Mouse (Mus musculus): ENCODE measurements around the gene Pdss2. TPM values are rescaled to one million over a fixed set of nuclear protein-coding genes. Genes with fewer than 3 reads are reported as not detected.

Pdss2 gene
- total RNA-seq, 2 experiments from 2014 or later = 17.6 to 17.8 TPM

DNA sequence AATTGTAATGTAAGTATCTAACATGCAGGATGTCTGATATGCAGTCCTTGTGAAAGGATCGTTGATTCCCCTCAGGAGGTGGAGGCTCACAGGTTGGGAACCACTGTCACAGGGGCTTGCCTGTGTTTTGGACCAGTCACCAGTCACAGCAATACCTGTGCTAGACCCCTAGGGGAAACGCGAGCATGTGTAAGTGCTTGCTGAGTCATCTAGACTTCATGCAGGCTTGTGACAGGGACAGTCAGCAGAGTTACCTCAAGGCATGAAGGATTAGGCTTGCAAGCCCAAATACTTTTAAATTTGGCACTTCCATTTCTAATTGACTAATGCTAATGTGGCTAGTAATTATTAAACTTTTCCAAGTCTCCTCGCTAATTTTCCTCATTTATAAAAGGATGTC, 71.2 kb downstream of the Pdss2 start:
- Histone ChIP-seq H3K27ac (no peak overlapping the region), H3K4me3 (no peak overlapping the region)
- peak; percentile 28 for TF ChIP-seq CTCF (conservative IDR thresholded peaks at IDR 0.05)
- no peak for DNase-seq (ENCODE audit: low spot score in 2 of 2)

- TF ChIP-seq CTCF (conservative IDR thresholded peaks at IDR 0.05) = no peak
- H3K27ac ChIP-seq = no peak overlapping the region
- H3K4me3 ChIP-seq = no peak overlapping the region
- DNase-seq (ENCODE audit: low spot score in 2 of 2) = no peak
These were observed 73.0 kb downstream of the Pdss2 start for GRCm38 (mm10) chr10:43294331-43294730.

DNA sequence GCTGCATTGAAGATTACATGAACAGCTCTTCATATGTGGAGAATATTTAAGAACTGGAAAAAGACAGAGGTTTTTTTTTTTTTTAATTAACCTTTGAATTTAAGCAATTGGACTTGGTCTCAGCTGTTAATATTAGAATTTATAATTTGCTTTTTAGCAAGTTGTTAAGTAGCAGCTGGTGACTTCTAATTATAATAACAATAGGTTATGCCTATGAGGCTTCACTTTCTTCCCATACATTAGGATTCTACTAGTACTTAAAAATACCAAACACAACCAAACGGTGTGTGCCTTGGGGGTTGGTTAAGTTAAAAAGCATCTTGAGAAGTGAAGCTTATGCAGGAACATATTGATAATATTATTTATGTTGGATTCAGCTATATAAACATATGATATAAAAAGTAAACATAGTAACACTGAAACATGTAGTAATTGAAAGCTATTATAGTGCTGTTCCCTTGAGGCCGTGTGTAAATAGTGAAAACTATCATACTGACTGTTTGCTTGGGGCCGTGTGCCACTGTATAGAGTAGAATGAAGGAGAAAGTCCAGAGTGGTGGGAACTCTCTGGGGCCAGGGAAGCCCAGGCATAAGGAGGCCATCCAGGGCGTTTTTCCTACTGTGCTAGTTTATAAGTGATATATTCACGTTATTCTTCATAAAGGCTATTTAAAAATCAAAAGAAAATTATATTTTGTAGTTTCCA, 87.0 kb downstream of the Pdss2 start:
- TF ChIP-seq CTCF (conservative IDR thresholded peaks at IDR 0.05) = no peak
- no peak for DNase-seq (ENCODE audit: low spot score in 2 of 2)
- Histone ChIP-seq H3K27ac (no peak overlapping the region), H3K4me3 (no peak overlapping the region)

- Histone ChIP-seq H3K27ac (no peak overlapping the region; the same call in 1 of the 2 replicates), H3K4me3 (no peak overlapping the region)
- DNase-seq (ENCODE audit: low spot score in 2 of 2) = no peak
- TF ChIP-seq CTCF (conservative IDR thresholded peaks at IDR 0.05) = no peak
These were observed 89.6 kb downstream of the Pdss2 start for GRCm38 (mm10) chr10:43310781-43311392.

DNA sequence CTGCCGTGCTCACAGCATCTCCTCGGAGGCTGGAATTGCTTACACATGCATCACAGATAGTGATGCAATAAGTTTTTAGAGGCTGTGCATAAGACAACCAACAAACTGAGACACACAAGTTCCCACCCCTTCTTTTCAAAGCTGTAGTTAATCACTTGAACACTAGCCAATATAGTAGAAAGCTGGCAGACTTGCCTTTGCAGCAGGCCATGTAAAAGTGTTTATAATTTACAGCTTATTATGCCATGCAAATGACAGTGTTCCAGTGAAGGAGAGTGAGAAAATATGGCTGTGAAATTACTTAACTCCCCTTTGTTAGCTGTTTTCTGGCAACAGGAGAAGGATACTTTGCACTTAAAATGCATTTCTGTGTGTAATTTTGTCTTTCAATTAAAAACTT, 90.9 kb downstream of the Pdss2 start:
- DNase-seq (ENCODE audit: low spot score in 2 of 2) = peak in 1 of 2 experiments; percentile 19
- no peak for TF ChIP-seq CTCF (conservative IDR thresholded peaks at IDR 0.05)
- Histone ChIP-seq H3K27ac (no peak overlapping the region; the same call in 1 of the 2 replicates), H3K4me3 (no peak overlapping the region)

GRCm38 (mm10) chr10:43312658-43313417, 91.6 kb downstream of the Pdss2 start:
- H3K27ac ChIP-seq = no peak overlapping the region; the same call in 1 of the 2 replicates
- H3K4me3 ChIP-seq = no peak overlapping the region
- no peak for TF ChIP-seq CTCF (conservative IDR thresholded peaks at IDR 0.05)
- no peak for DNase-seq (ENCODE audit: low spot score in 2 of 2)

GRCm38 (mm10) chr10:43315228-43315627, 93.9 kb downstream of the Pdss2 start:
- H3K4me3 ChIP-seq = no peak overlapping the region
- H3K27ac ChIP-seq = no peak overlapping the region
- DNase-seq (ENCODE audit: low spot score in 2 of 2) = no peak
- peak; percentile 51 for TF ChIP-seq CTCF (conservative IDR thresholded peaks at IDR 0.05)

DNA sequence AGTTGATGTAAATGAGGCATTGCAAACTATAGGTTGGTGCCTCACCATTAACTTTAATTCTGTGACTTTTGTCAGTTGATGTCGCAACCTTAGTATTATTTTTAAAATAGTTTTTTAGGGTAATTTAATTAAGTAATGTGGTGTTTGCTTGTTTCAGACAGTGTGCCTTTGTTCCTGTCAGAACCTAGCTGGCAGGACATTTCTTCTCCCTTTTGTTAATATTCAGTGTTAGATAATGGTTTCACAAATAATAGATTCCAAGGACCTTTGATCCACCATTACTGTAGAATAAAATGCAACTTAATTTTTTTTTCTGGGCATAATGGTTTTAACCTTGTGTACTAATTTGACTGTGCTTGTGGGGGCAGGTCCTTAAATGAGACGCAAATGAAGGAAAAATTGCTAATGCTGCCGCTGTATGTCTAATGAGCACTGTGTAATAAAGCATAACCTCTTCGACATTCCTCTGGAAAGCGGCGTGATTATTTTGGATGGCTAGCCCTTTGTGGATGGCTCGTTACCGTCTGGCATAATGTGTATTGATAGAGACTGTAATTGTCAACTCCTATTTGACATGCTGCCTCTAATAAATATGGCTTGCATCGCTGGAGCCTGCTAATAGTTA, 96.2 kb downstream of the Pdss2 start:
- TF ChIP-seq CTCF (conservative IDR thresholded peaks at IDR 0.05) = no peak
- Histone ChIP-seq H3K4me3 (no peak overlapping the region), H3K27ac (no peak overlapping the region; the same call in 1 of the 2 replicates)
- no peak for DNase-seq (ENCODE audit: low spot score in 2 of 2)

- no peak for TF ChIP-seq CTCF (conservative IDR thresholded peaks at IDR 0.05)
- H3K4me3 ChIP-seq = no peak overlapping the region
- DNase-seq (ENCODE audit: low spot score in 2 of 2) = no peak
These were observed 99.7 kb downstream of the Pdss2 start for GRCm38 (mm10) chr10:43321019-43321418.

GRCm38 (mm10) chr10:43322446-43323178, 101.3 kb downstream of the Pdss2 start:
- no peak for TF ChIP-seq CTCF (conservative IDR thresholded peaks at IDR 0.05)
- peak; percentile 22 to 27 for DNase-seq (ENCODE audit: low spot score in 2 of 2)
- peak overlapping the region; percentile 80 for H3K27ac ChIP-seq
- no peak overlapping the region for H3K4me3 ChIP-seq

More at GRCm38 (mm10) chr10:43321019-43321418, 99.7 kb downstream of the Pdss2 start:
- no peak overlapping the region for H3K27ac ChIP-seq

GRCm38 (mm10) chr10:43323386-43323785, 102.1 kb downstream of the Pdss2 start:
- no peak for DNase-seq (ENCODE audit: low spot score in 2 of 2)
- no peak for TF ChIP-seq CTCF (conservative IDR thresholded peaks at IDR 0.05)
- Histone ChIP-seq H3K27ac (peak overlapping the region; percentile 80), H3K4me3 (no peak overlapping the region)

DNA sequence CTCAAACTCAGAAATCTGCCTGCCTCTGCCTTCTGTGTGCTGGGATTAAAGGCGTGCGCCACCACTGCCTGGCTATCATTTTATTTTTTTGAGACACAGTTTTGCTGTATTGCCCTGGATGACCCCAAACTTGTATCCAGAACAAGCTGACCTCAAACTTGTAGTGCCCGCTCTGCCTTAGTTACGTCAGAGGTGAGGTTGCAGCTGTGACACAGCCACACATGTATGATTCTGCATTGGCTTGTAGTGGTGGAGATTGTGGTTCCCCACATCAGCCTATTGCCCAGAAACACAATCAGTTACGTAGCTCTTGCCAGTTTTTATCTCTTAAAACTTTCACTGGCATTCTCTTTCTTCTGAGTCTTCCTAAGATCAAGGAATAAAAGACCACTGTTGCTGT, 108.5 kb downstream of the Pdss2 start:
- DNase-seq (ENCODE audit: low spot score in 2 of 2) = no peak
- Histone ChIP-seq H3K27ac (no peak overlapping the region), H3K4me3 (no peak overlapping the region)
- TF ChIP-seq CTCF (conservative IDR thresholded peaks at IDR 0.05) = no peak

All from layer of hippocampus, adult 2 months (tissue).